Mouse (Mus musculus): ENCODE measurements around the gene Utp14b. TPM values are rescaled to one million over a fixed set of nuclear protein-coding genes. Genes with fewer than 3 reads are reported as not detected.

Gene Utp14b
- polyA plus RNA-seq, 1 experiment from 2014 or later = 1.8 TPM

DNA sequence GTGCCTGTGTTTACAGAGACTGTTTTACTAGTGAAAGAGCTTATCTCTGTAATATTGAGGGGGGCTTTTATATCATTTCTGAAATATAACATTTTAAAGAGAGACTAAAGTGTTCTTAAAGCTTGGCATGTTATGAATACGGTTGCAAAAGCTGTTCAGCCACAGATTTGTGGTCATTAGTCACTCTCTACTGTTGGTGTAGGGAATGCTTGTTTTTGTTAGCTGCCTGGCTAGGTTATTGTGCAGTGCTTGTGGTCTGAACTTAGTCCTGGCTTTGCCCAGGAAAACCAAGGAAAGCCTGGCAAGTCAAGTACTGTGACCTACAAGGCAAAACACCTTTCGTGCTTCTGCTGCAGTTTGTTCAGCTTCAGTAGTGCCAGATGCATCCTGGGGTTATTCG lies 43.9 kb downstream of the Utp14b start:
- Histone ChIP-seq H3K9ac (ENCODE audit: low read depth, low read length) (no peak overlapping the region), H3K27me3 (replicated peaks; ENCODE audit: control insufficient read depth, insufficient read depth, low read length) (no peaks in the 10 kb centered on the region), H3K9me3 (ENCODE audit: control insufficient read depth, low read length) (no peaks in the 10 kb centered on the region), H3K4me2 (ENCODE audit: low read length) (no peak overlapping the region), H3K4me3 (ENCODE audit: low read length) (no peak overlapping the region), H3K27ac (ENCODE audit: low read depth, low read length) (no peak overlapping the region), H3K4me1 (ENCODE audit: control insufficient read depth, insufficient read depth, low read depth, low read length) (no peaks in the 10 kb centered on the region), H3K36me3 (ENCODE audit: control insufficient read depth, insufficient read depth, low read length) (peaks cover 42% of the 10 kb centered on the region)
- no peak for ATAC-seq
- WGBS = 93% methylated on average over 3 of the region's 3 CpGs

DNA sequence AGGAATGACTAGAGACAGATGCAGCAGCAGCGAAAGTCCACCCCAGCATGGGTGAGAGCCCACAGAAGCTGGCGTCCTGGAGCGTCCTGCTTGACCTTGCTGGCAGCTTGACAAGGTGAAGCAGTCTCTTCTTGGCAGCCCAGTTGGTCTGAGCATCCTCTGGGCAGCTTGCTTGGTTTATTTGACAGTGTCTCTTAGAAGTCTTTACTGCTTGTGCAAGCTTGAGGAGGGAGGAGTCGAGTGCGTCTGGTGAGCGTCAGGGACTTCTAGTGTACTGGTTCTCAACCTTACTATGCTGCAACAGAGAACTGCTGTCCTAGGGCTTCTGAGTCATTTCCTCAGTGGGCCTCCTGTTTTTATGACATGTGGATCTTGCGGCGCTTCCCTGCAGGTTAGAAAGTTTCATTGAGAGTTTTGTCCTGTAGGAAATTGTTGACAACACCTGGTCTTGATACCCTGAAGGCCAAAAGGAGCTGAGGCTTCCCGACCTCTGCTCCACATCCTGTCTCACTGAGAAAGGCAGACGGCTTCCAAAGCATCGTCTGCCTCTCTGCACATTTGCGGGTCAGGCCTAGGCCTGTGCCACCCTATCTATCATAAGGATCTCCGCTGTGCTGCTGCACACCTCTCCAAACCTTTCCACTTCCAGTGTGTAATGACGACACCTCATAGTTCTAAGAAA lies 44.6 kb downstream of the Utp14b start:
- H3K4me3 ChIP-seq (ENCODE audit: low read length) = no peak overlapping the region
- H3K4me1 ChIP-seq (ENCODE audit: control insufficient read depth, insufficient read depth, low read depth, low read length) = no peaks in the 10 kb centered on the region
- H3K9ac ChIP-seq (ENCODE audit: low read depth, low read length) = no peak overlapping the region
- H3K27me3 ChIP-seq (replicated peaks; ENCODE audit: control insufficient read depth, insufficient read depth, low read length) = no peaks in the 10 kb centered on the region
- ATAC-seq = no peak
- H3K36me3 ChIP-seq (ENCODE audit: control insufficient read depth, insufficient read depth, low read length) = peaks cover 37% of the 10 kb centered on the region
- H3K4me2 ChIP-seq (ENCODE audit: low read length) = no peak overlapping the region
- H3K27ac ChIP-seq (ENCODE audit: low read depth, low read length) = no peak overlapping the region
- no peaks in the 10 kb centered on the region for H3K9me3 ChIP-seq (ENCODE audit: control insufficient read depth, low read length)
- 90% methylated on average over 14 of the region's 14 CpGs for WGBS

DNA sequence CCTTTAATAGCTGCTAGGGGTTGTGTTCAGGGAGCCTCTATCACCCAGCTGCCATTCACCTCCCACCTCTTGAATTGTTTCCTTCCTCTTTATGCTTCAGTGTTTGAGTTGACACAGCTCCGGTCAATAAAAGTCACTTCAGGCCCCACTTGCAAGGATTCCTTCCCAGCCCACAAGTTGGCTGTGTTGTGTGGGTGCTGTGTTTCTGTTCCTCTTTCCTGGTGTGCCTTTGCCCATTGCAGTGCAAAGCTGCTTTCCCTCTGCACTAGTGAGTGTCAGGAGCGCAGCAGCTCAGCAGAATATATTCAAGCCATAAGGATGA lies 45.1 kb downstream of the Utp14b start:
- Histone ChIP-seq H3K4me2 (ENCODE audit: low read length) (no peak overlapping the region), H3K9me3 (ENCODE audit: control insufficient read depth, low read length) (no peaks in the 10 kb centered on the region), H3K4me1 (ENCODE audit: control insufficient read depth, insufficient read depth, low read depth, low read length) (no peaks in the 10 kb centered on the region), H3K36me3 (ENCODE audit: control insufficient read depth, insufficient read depth, low read length) (peaks cover 37% of the 10 kb centered on the region), H3K27me3 (replicated peaks; ENCODE audit: control insufficient read depth, insufficient read depth, low read length) (no peaks in the 10 kb centered on the region), H3K27ac (ENCODE audit: low read depth, low read length) (no peak overlapping the region), H3K9ac (ENCODE audit: low read depth, low read length) (no peak overlapping the region), H3K4me3 (ENCODE audit: low read length) (no peak overlapping the region)
- 85% methylated on average over 2 of the region's 2 CpGs for WGBS
- no peak for ATAC-seq

DNA sequence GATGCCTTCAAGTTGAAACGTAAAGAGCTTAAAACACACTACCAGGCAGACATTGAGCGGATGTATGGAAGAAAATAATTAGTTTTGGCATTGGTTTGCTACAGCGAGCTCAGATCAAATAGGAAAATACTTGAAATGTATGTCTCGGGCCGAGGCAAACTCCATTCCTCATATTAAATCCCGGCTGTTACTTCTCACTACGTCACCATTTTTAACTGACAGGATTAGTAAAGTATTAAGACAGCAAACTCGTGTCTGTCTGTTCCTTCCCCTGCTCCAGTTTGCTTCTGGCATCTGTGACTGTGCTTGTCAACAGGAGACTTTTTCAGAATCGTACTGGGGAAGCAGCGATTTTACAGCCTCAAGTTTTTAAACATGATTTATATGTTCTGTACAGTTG lies 48.5 kb downstream of the Utp14b start:
- no peaks in the 10 kb centered on the region for H3K9me3 ChIP-seq (ENCODE audit: control insufficient read depth, low read length)
- no peak overlapping the region for H3K4me3 ChIP-seq (ENCODE audit: low read length)
- WGBS = 89% methylated on average over 10 of the region's 10 CpGs
- no peak overlapping the region for H3K9ac ChIP-seq (ENCODE audit: low read depth, low read length)
- H3K36me3 ChIP-seq (ENCODE audit: control insufficient read depth, insufficient read depth, low read length) = peaks cover 20% of the 10 kb centered on the region
- no peak overlapping the region for H3K27ac ChIP-seq (ENCODE audit: low read depth, low read length)
- H3K4me2 ChIP-seq (ENCODE audit: low read length) = no peak overlapping the region
- no peaks in the 10 kb centered on the region for H3K4me1 ChIP-seq (ENCODE audit: control insufficient read depth, insufficient read depth, low read depth, low read length)
- no peak for ATAC-seq
- no peaks in the 10 kb centered on the region for H3K27me3 ChIP-seq (replicated peaks; ENCODE audit: control insufficient read depth, insufficient read depth, low read length)

DNA sequence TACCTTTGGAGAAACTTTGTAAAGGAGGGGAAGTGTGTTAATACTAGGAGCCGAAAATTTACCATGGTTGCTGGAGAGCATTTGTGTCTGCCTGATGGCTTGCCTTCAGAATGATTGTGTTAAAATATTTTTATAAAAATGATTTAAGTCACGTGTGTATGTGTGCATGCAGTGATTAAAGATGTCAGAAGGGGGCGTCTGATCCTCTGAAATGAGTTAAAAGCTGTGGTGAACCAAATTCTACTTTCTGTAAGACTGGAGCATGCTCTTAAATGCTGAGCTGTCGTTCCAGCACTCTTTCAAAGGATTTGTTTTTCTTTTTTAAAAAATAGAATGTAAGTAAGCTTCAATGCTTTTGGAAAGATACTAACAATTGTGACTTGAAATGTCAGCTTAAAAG lies 49.4 kb downstream of the Utp14b start:
- Histone ChIP-seq H3K4me2 (ENCODE audit: low read length) (no peak overlapping the region), H3K4me3 (ENCODE audit: low read length) (no peak overlapping the region), H3K9ac (ENCODE audit: low read depth, low read length) (no peak overlapping the region), H3K36me3 (ENCODE audit: control insufficient read depth, insufficient read depth, low read length) (peaks cover 13% of the 10 kb centered on the region), H3K27me3 (replicated peaks; ENCODE audit: control insufficient read depth, insufficient read depth, low read length) (no peaks in the 10 kb centered on the region), H3K9me3 (ENCODE audit: control insufficient read depth, low read length) (no peaks in the 10 kb centered on the region), H3K4me1 (ENCODE audit: control insufficient read depth, insufficient read depth, low read depth, low read length) (no peaks in the 10 kb centered on the region), H3K27ac (ENCODE audit: low read depth, low read length) (no peak overlapping the region)
- no peak for ATAC-seq
- 58% methylated on average over 4 of the region's 4 CpGs for WGBS

DNA sequence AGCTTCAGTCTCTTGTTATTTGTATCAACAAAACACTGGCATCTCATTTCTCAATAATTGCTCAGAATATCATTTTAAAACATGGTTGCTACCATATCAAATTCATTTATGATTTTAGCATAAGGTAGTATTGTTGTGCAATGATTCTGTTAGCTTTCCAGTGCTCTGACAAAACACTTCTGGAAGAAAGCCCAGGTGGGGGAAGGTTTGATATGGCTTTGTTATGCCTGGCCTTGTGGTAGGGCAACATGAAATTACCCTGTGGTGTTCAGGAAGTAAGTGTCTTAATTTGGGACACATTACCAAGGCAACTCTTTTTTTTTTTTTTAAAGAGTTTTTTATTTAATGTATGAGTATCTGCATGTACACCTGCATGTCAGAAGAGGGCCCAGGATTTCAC lies 52.2 kb downstream of the Utp14b start:
- Histone ChIP-seq H3K9ac (ENCODE audit: low read depth, low read length) (no peak overlapping the region), H3K36me3 (ENCODE audit: control insufficient read depth, insufficient read depth, low read length) (peaks cover 6% of the 10 kb centered on the region), H3K27me3 (replicated peaks; ENCODE audit: control insufficient read depth, insufficient read depth, low read length) (no peaks in the 10 kb centered on the region), H3K4me2 (ENCODE audit: low read length) (no peak overlapping the region), H3K27ac (ENCODE audit: low read depth, low read length) (no peak overlapping the region), H3K9me3 (ENCODE audit: control insufficient read depth, low read length) (no peaks in the 10 kb centered on the region), H3K4me3 (ENCODE audit: low read length) (no peak overlapping the region), H3K4me1 (ENCODE audit: control insufficient read depth, insufficient read depth, low read depth, low read length) (no peaks in the 10 kb centered on the region)
- ATAC-seq = no peak

DNA sequence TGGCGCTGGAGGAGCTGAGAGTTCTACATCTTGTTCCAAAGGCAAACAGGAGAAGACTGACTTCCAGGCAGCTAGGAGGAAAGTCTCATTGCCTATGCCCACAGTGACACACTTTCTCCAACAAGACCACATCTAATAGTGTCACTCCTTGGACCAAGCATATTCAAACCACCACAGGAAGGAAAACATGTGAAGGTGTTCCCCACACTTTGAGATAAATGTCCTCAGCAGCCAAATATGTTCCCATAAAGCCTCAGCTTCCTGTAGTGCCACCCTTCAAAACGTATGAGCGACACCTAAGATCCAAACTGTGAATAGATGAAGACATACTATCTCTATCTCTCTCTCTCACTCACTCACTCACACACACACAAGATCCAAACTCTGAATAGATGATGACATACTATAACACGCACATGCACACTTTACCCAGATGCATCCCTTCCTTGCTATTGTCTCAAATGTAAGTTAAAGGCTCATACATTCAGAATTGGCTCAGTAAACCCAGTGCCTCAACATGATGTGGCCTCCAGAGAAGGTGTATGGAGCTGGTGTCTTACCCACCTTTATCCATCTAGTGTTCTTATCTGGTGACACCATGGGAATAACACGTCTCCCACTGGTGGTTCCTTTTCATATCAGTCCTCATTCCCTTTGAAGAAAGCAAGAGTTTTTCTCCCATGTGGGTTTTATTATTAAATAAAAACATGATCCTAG lies 52.9 kb downstream of the Utp14b start:
- 92% methylated on average over 5 of the region's 5 CpGs for WGBS
- Histone ChIP-seq H3K4me1 (ENCODE audit: control insufficient read depth, insufficient read depth, low read depth, low read length) (no peaks in the 10 kb centered on the region), H3K9me3 (ENCODE audit: control insufficient read depth, low read length) (no peaks in the 10 kb centered on the region)

More for the DNA sequence above, 52.9 kb downstream of the Utp14b start:
- peaks cover 2% of the 10 kb centered on the region; the same call in 1 of the 2 replicates for H3K36me3 ChIP-seq (ENCODE audit: control insufficient read depth, insufficient read depth, low read length)
- no peak overlapping the region for H3K9ac ChIP-seq (ENCODE audit: low read depth, low read length)
- no peak overlapping the region for H3K4me3 ChIP-seq (ENCODE audit: low read length)
- no peak overlapping the region for H3K27ac ChIP-seq (ENCODE audit: low read depth, low read length)
- no peak overlapping the region for H3K4me2 ChIP-seq (ENCODE audit: low read length)
- ATAC-seq = no peak
- H3K27me3 ChIP-seq (replicated peaks; ENCODE audit: control insufficient read depth, insufficient read depth, low read length) = no peaks in the 10 kb centered on the region

Other genes starting within 250 kb of the Utp14b start
- gene Farsb, start 169.1 kb upstream of the Utp14b start, polyA plus RNA-seq (2015; fragmentation: Nextera tagmentation; extraction: Ambion mirVana) = 160 and 161 TPM in 2 replicates
- gene Mogat1, start 147.0 kb upstream of the Utp14b start, polyA plus RNA-seq (2015; fragmentation: Nextera tagmentation; extraction: Ambion mirVana) = 0.51 and 0.77 TPM in 2 replicates
- 1.1 and 1.2 TPM in 2 replicates for gene BC035947, start 145.9 kb upstream of the Utp14b start, polyA plus RNA-seq (2015; fragmentation: Nextera tagmentation; extraction: Ambion mirVana)
- gene Acsl3, start 213 bp upstream of the Utp14b start, polyA plus RNA-seq (2015; fragmentation: Nextera tagmentation; extraction: Ambion mirVana) = 106 and 111 TPM in 2 replicates
- gene Kcne4, start 158.7 kb downstream of the Utp14b start, polyA plus RNA-seq (2015; fragmentation: Nextera tagmentation; extraction: Ambion mirVana) = 1.8 and 1.9 TPM in 2 replicates